Mouse (Mus musculus): Measurements from ENCODE around the gene Bcap31.
"Not testable (repeated sequence)": the region's sequence is repeated elsewhere in the genome, so short reads cannot be mapped to it uniquely, and the experiment has no call there.

Gene Bcap31

GRCm38 (mm10) chrX:73716109-73716661 is at the start of gene Bcap31, which contains the start of gene Abcd1:
Gene Bcap31 (minus strand): TSS chrX:73716175.
Gene Abcd1 (plus strand): TSS chrX:73716597.
- in situ Hi-C loops (cut with MboI, MseI) = loop anchor here (5.0 kb wide), 1 partner anchor 71 kb away; the partner anchor contains the start of genes Idh3g and Ssr4

DNA sequence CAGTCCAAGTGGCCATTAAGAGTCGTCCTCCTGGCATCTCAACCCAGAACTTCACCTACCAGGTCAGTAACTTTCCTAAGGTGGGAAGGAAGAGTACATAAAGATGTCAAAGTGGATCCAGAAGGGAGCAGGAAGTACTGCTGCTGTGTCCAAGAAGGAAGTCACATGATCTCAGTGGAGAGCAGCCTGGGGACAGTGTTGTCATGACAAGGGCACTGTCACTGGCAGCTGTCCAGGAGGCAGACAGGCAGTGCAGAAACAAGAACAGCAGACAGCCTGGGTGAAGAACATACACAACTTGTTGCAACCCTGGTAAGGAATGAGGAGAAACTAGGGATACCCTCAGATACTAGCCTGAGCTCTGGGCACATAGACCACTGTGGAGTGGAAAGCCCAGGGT is 49.3 kb upstream of the Bcap31 start:
- in situ Hi-C loops (cut with MboI, MseI) = no loop called here

DNA sequence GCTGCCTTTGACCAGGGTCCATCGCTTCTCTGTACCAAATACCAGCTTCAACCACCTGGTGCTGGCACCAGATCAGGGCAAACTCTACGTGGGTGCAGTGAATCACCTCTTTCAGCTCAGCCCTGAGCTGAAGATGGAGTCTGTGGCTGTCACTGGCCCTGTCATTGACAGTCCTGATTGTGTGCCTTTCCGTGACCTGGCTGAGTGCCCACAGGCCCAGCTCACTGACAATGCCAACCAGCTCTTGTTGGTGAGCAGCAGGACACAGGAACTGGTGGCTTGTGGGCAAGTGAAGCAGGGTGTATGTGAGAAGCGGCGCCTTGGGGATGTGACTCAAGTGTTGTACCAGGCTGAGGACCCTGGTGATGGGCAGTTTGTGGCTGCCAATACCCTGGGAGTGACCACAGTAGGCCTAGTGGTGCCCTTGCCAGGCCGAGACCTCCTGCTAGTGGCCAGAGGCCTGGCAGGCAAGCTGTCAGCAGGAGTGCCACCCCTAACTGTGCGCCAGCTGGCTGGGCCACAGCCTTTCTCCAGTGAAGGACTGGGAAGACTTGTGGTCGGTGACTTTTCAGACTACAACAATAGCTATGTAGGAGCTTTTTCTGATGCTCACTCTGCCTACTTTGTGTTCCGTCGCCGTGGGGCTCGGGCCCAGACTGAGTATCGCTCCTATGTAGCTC is 42.8 kb upstream of the Bcap31 start:
- in situ Hi-C loops (cut with MboI, MseI) = no loop called here

- in situ Hi-C loops (cut with MboI, MseI) = no loop called here
Observed at GRCm38 (mm10) chrX:73756334-73757140, 40.6 kb upstream of the Bcap31 start, which contains the start of gene Plxnb3. Gene Plxnb3 (plus strand): TSS chrX:73757090.

GRCm38 (mm10) chrX:73748977-73749376 is 33.0 kb upstream of the Bcap31 start:
- in situ Hi-C loops (cut with MboI, MseI) = no loop called here

DNA sequence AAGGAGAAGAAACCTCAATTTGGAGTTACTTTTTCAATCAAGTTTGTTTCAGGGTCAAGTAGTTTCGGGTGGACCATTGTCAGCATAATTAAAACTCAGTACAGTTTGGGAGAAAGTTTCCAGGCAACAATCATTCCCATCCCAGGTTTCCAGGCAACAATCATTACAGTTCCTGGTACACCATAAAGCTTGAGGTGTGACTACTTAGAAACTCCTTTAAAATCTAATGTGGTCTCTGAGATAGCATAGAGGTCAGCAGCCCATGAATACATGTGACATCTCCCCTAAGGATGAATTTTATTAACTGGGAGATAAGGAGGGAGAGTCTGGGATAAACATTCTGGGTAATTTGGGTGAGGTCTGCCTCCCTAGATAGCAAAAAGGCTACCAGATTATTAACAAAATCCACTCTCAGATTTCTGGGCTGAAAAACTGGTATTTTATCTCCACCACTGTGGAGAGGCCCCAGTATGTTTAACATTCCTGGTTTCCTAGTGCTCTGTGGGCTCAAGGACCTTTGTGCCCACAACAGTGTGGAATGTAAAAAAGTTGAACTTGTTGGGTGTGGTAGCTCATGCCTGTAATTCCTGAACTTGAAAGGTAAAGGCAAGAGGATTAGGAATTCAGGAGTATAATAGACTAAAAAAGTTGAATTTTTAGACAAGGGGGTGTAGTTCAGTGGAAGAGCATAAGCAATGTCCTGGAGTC is 29.0 kb upstream of the Bcap31 start:
- in situ Hi-C loops (cut with MboI, MseI) = no loop called here

GRCm38 (mm10) chrX:73739841-73740240 is 23.9 kb upstream of the Bcap31 start:
- in situ Hi-C loops (cut with MboI, MseI) = not testable (repeated sequence)

DNA sequence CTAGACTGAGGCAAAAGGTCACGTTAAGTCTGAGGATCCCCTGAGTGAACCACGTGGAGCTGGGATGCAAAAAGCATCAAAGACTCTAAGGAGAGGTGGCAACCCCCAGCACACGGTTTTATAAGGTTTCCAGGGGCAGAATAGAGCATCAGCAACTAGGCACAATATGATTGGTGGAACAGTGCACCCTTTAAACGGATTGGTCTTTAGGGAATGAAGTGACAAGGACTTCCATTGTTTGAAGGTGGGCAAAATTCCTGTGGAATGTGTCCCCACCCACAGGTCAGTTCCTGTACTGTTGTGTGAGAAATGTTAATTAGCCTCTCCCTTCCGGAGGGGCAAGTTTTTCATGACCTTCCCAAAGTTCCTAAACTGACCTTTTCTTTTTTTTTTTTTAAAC is 23.2 kb upstream of the Bcap31 start:
- in situ Hi-C loops (cut with MboI, MseI) = no loop called here

DNA sequence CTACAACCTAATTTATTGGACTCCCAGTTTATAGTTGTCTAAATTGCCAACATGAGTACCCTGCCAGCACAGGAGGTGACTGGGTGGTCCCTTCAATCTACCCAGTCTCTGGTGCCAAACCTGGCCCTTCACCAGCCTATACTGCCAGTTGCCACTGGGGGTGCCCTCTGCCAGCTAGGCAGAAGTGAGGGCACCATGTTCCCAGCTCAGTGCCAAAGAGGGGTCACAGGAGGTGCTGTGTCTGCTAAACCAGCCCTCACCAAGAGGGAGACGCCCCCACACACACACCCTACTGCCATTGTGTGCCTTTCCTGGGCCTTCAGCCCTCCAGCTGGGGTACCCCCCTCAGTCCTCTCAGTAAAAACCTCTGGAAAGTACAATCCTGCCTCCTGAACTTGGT is 22.2 kb upstream of the Bcap31 start:
- in situ Hi-C loops (cut with MboI, MseI) = no loop called here

DNA sequence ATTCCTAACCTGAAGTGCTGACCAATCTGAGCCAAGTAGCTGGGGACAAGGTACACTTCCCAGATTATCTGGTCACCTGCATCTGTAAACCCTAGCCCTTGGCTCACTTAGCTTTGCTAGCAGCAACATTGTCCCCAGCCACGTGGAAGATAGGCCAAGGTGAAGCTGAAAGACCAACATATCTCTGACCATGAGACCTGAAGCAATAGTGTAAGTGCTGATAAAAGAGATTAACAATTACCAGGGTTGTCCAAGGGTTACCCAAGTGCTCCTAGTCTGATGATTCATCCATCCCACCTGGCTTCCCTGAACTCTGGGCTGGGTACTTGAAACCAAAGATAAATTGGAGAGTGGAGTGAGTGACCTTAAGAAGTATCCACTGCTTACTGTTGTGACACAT is 14.9 kb upstream of the Bcap31 start:
- in situ Hi-C loops (cut with MboI, MseI) = no loop called here

DNA sequence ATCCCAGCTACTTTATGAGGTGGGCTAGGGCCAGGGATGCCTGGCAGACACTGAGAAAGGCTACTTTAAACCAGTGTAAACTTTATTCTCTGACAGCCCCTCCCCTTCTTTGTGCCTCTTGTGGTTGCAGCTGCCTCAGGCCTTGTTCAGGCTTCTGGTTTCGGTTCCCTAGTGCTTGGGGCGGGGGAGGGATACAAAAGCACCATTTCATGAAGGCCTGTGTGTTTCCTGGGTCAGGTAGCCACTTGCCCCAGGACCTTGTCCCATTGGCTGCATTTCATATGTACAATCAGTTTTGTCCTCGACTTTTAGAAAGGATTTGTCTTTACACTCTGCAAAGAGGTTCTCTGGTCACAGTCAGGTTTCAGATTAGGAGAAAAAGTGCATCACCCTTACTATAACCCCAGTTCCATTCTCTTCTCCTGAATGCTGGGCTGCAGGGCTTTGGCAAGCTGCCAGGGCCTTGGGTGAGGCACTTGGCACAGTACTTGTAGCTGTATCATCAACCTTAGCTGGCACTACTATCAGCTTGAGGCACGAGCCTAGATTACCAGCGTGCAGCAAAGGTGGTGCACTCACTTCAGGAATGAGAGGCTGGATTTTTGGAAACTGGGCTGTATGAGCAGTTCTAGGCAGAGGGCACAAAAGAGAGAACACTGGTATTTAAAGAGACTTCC is 2.8 kb upstream of the Bcap31 start:
- in situ Hi-C loops (cut with MboI, MseI) = loop anchor here (5.0 kb wide), 1 partner anchor 68 kb away; the partner anchor contains the start of genes Idh3g and Ssr4

DNA sequence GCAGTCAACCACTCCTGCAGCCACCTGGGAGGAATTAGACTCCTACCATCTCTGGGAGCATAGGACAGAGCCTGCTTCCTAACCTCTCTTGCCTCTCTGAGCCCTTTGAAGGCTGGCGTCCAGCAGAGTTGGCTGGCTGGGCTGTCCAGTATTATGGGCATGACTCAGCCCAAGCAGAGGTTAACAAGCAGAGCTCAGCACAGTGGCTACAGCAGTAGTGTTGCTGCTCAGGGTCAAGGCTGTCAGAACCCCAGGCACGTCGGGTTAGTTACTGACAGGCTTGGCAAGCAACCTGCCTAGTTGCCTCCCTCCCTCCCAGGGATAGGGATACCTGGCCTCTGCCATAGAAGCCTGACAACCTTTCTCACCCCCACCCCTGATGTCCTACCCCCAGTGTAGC is 2.3 kb upstream of the Bcap31 start:
- in situ Hi-C loops (cut with MboI, MseI) = loop anchor here (5.0 kb wide), 1 partner anchor 69 kb away; the partner anchor contains the start of genes Idh3g and Ssr4

DNA sequence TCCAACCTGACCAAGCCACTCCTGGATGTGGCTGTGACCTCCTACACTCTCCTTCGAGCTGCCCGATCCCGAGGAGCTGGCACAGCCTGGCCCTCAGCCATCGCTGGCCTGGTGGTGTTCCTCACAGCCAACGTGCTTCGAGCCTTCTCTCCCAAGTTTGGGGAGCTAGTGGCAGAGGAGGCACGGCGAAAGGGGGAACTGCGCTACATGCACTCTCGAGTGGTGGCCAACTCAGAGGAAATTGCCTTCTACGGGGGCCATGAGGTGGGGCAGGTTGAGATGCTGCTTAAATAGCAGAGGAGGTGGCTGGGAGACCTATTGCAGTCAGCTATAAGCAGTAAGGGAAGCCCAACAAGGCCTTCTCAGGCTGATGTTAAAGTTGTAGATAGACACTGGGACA is 1.7 kb upstream of the Bcap31 start:
- in situ Hi-C loops (cut with MboI, MseI) = loop anchor here (5.0 kb wide), 1 partner anchor 70 kb away; the partner anchor contains the start of genes Idh3g and Ssr4

GRCm38 (mm10) chrX:73716709-73717545 is 952 bp upstream of the Bcap31 start:
- in situ Hi-C loops (cut with MboI, MseI) = loop anchor here (5.0 kb wide), 1 partner anchor 70 kb away; the partner anchor contains the start of genes Idh3g and Ssr4

GRCm38 (mm10) chrX:73715476-73716108 is 383 bp downstream of the Bcap31 start:
- in situ Hi-C loops (cut with MboI, MseI) = loop anchor here (5.0 kb wide), 1 partner anchor 72 kb away; the partner anchor contains the start of genes Idh3g and Ssr4

- in situ Hi-C loops (cut with MboI, MseI) = loop anchor here (10.0 kb wide), 1 partner anchor 1744 kb away; no protein-coding TSS in a partner anchor
Observed at GRCm38 (mm10) chrX:73700472-73700871, 15.5 kb downstream of the Bcap31 start.

DNA sequence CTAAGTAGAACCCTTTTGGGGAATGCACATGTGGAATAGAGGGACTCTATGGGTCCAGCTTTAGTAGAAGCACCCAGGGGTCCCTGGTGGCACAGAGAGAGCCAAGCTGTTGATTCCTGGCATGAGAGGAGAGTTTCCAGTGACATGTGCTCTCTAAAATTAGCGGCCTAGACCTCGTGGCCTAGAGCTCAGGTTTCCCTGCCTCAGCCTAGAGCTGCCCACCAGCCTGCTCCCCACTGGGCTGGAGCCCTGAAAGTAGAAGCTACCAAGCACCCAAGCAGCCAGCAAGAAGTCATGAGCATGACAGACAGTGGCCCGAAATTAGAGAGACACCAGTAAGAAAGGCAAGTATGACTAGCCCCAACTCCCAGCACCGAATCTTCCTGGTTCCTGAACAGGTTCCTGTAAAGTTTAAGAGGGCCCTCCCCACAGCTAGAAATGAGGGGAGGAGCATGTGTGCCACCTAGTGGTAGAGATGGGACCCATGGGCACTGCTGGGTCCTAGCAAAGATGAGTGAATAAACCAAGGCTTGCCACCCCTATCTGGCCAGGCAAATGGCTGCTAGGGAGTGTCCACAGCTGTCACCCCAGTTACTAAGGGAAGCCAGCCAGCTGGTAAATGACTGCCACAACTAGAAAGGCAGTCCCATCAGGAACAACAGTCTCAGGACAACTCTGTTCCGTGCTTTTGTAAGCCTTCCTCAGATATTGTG is 24.9 kb downstream of the Bcap31 start:
- in situ Hi-C loops (cut with MboI, MseI) = no loop called here

DNA sequence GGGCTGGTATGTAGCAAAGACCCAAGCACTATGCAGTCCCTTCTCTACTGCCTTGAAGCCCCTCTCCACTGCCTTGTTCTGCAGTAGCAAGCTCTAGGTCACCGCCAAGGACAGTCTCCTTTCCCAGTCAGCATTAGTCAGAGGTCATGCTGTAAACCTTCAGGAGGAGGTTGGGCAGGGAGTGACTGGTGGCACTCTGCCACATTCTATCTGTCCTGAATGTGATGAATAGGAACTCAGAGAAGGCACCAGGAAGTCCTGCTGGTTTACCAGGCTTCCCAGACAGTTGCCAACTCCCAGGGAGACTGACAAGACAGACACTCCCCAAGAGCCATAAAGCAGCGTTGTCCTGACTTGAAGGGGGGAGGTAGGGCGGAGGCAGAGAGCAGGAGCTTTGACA is 30.3 kb downstream of the Bcap31 start:
- in situ Hi-C loops (cut with MboI, MseI) = no loop called here

GRCm38 (mm10) chrX:73684978-73685377 is 31.0 kb downstream of the Bcap31 start:
- in situ Hi-C loops (cut with MboI, MseI) = no loop called here

Measured in regulatory T cell (primary cell).